Mouse (Mus musculus) embryonic facial prominence, embryonic 10.5 days (tissue): ENCODE data around the gene Pecam1. TPM values are rescaled to one million over a fixed set of nuclear protein-coding genes. Genes with fewer than 3 reads are reported as not detected.
"Not testable (repeated sequence)": the region's sequence is repeated elsewhere in the genome, so short reads cannot be mapped to it uniquely, and the experiment has no call there.

ENCODE experiments used
- DNase-seq: peaks from one replicate; pipeline ENCODE4 v3.0.0-alpha.2; 2017; ENCODE audit warnings: low spot score
- H3K27ac ChIP-seq: fragments of 300-500 bp; sonication (generic); replicated peaks from 2 replicates; pipeline ENCODE4 v1.5.1; 2016; ENCODE audit warnings: mild to moderate bottlenecking
- H3K27me3 ChIP-seq: fragments of 300-500 bp; sonication (generic); replicated peaks from 2 replicates; pipeline ENCODE4 v1.6.1; 2016; ENCODE audit warnings: low read depth, mild to moderate bottlenecking; ENCODE audit not compliant: poor library complexity, severe bottlenecking
- H3K36me3 ChIP-seq: fragments of 300-500 bp; sonication (generic); replicated peaks from 2 replicates; pipeline ENCODE4 v1.6.1; 2016; ENCODE audit warnings: mild to moderate bottlenecking, moderate library complexity
- H3K4me1 ChIP-seq: fragments of 300-500 bp; sonication (generic); 2 replicates; pipeline ENCODE4 v1.6.1; 2016
- H3K4me3 ChIP-seq: fragments of 300-500 bp; sonication (generic); 2 replicates; pipeline ENCODE4 v1.5.1; 2016; ENCODE audit warnings: mild to moderate bottlenecking, moderate library complexity
- H3K9me3 ChIP-seq: fragments of 300-500 bp; sonication (generic); 2 replicates; pipeline ENCODE4 v1.6.1; 2016; ENCODE audit warnings: mild to moderate bottlenecking
- WGBS: fragments of 180-500 bp; shearing (Covaris S2); methylation state at CpG from one replicate; pipeline ENCODE4 v1.1.7; 2016; 5-methylcytosine and 5-hydroxymethylcytosine counted together
- polyA plus RNA-seq: library from polyadenylated mRNA; unstranded; fragments of >200 nt; fragmentation: Nextera tagmentation; extraction: Ambion mirVana; gene quantifications from 2 replicates; pipeline ENCODE4 v1.2.1, GENCODE M21; 2016

Pecam1 gene
- polyA plus RNA-seq, 1 experiment from 2014 or later: 20.8 TPM

DNA sequence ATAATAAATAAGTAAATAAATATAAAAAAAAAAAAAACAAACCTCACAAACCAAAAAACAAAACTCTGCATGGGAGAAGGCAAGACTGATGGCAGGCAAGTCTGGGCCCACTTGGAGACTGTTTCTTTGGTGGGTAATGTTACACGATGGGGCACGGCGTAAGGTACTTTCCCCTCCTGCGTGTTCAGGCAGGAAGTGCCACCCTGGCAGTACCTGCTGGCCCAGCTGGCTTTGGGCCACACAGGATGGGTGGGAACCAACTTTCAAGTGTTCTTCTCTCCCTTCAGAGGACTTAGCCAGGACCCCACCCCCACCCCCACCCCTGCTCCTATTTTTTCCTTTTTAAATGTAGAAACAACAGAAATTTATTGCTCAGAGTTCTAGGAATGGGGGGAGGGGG is 85.1 kb downstream of the Pecam1 start:
- Histone ChIP-seq H3K27ac (no peak overlapping the region), H3K27me3 (no peaks in the 10 kb centered on the region), H3K36me3 (no peaks in the 10 kb centered on the region), H3K4me3 (no peak overlapping the region), H3K4me1 (peaks cover 42% of the 10 kb centered on the region), H3K9me3 (no peaks in the 10 kb centered on the region)
- 90% methylated on average over 4 of the region's 4 CpGs for WGBS
- DNase-seq: no peak

DNA sequence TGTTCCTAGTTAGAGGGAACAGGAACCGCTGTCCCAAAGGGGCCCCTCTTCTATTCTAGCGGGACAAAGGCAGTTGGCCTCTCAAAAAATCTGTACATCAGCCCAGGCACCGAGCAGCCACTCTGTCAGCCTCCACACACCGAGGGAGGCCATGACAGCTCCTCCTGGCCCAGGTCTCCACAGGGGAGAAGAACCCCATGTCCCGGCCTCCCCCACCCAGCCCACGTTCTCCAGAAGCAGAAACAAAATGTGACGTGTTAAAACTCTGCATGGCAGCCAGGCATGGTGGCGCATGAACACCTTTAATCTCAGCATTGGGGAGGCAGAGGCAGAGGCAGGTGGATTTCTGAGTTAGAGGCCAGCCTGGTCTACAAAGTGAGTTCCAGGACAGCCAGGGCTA is 85.7 kb downstream of the Pecam1 start:
- DNase-seq: no peak
- H3K27ac ChIP-seq: peak overlapping the region; percentile 69; the same call in 1 of the 2 replicates
- WGBS: 78% methylated on average over 8 of the region's 8 CpGs
- H3K9me3 ChIP-seq: no peaks in the 10 kb centered on the region
- H3K4me1 ChIP-seq: peaks cover 42% of the 10 kb centered on the region
- H3K4me3 ChIP-seq: no peak overlapping the region
- H3K27me3 ChIP-seq: no peaks in the 10 kb centered on the region
- H3K36me3 ChIP-seq: no peaks in the 10 kb centered on the region

DNA sequence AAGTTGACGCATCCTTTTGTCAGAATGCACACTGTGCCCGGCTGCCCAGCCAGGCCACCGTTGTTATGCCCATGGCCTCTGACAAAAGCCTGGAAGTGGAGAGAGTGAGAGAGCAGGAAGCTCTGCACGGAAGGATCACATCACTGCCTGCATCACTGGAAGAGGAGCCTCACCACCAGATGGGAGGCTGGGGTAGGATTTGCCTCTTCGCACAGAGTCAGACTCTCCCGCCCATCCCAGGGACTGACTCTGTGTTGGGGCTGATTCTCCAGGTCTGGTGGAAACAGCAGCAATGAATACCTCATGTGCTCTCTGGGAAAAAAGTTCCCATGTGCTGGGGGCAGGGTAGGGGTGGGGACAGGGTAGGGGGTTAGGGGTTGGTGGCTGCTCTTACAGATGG is 86.6 kb downstream of the Pecam1 start:
- DNase-seq: no peak
- H3K27ac ChIP-seq: peak overlapping the region; percentile 69

DNA sequence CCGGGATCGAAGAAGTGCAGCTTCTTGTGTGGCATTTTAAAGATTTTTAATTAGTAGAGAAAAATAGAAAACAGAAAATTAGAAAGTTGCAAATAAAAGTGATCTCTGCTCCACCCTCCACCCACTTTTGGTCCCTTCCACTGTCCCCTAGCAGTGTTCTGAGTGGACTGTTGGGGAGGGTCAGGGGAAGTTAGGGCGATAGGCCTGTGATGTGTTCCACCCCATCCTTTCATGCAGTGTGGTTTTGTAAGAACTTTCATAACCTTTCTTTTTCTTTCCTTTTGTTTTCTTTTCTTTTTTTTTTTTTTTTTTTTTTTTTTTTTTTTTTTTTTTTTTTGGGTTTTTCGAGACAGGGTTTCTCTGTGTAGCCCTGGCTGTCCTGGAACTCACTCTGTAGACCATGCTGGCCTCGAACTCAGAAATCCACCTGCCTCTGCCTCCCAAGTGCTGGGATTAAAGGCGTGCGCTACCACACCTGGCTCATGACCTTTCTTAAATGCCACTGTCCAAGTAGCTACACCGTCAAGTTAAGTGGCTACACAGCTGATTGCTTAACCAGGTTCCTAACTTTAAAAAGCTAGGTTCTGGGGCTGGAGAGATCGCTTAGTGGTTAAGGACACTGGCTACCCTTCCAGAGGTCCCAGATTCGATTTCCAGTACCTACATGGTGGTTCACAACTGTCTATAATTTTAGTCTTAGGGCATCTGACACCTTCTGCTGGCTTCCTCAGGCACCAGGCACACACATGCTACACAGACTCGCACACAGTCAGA is 87.6 kb downstream of the Pecam1 start:
- 88% methylated on average over 10 of the region's 11 CpGs for WGBS
- Histone ChIP-seq H3K27me3 (no peaks in the 10 kb centered on the region), H3K36me3 (no peaks in the 10 kb centered on the region), H3K4me1 (peaks cover 52% of the 10 kb centered on the region), H3K27ac (peak overlapping the region; percentile 69; the same call in 1 of the 2 replicates), H3K4me3 (no peak overlapping the region), H3K9me3 (no peaks in the 10 kb centered on the region)
- DNase-seq: no peak

More for the DNA sequence above, 86.6 kb downstream of the Pecam1 start:
- no peaks in the 10 kb centered on the region for H3K36me3 ChIP-seq
- H3K27me3 ChIP-seq: no peaks in the 10 kb centered on the region
- H3K4me3 ChIP-seq: no peak overlapping the region
- peaks cover 42% of the 10 kb centered on the region for H3K4me1 ChIP-seq
- 69% methylated on average over 6 of the region's 6 CpGs for WGBS
- H3K9me3 ChIP-seq: no peaks in the 10 kb centered on the region

DNA sequence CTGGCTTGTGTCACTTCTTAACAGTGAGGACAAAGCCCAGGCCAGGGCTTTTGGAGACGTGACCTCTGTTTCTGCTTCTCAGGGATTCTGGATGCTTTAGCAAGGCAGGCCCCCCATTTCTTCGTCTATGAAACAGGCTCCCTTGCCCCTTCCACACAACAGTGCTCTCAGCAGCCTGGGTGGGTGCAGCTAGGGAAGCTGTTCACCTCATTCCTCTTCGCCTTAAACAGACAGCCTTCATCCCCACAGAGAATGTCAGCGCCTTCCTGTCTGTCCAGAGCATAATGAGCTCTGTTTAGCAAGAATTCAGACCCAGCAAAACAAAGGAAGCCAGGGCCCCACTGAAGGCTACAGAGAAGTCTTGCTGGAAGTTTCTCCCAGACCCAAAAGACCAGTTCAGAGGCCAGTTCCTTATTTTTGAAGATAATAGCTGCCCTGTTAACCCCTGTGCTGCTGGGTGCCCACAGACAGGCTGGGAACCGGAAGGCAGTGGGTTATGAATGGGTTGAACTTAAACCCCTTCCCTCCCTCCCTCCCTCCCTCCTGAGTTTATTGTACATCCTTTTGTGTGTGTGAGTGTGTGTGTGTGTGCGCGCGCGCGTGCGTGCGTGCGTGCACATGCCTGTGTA is 89.9 kb downstream of the Pecam1 start:
- DNase-seq: peak; percentile 50

DNA sequence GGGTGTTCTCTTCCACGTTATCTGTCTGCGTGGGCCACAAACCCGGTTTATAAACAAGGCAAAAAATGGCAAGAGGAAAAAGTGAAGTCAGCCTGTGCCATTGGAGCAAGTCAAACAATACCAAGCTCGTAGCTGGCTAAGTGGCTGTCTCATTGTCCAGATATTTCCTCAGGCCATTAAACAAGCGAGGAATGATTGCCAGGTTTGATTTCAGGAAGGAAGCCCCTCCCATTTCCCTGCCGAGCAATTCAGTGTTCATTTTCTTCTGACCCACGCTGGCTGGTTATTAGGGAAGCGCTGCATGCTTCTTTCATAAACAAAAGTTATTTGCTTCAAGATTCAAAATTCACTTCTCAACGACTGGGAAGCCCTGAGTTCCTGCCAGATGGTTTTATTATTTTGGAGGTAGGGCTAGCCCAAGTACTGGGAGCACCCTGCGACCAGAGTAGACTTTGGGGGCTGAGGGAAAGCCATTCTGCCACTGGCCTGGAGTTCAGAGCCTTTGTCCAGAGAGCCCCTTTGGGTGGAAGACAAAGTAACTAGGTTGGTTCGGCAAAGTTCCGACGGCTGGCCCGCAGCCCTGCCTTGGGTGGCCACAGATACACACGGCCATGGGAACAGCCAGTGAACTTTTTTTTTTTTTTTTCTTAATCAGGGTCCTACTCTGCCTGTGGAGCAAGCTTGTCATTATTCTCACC is 90.7 kb downstream of the Pecam1 start:
- Histone ChIP-seq H3K9me3 (no peaks in the 10 kb centered on the region), H3K4me3 (no peak overlapping the region), H3K27me3 (no peaks in the 10 kb centered on the region), H3K27ac (peak overlapping the region; percentile 88), H3K36me3 (no peaks in the 10 kb centered on the region), H3K4me1 (peaks cover 57% of the 10 kb centered on the region)
- WGBS: 42% methylated on average over 15 of the region's 15 CpGs
- DNase-seq: no peak

More for the DNA sequence above, 89.9 kb downstream of the Pecam1 start:
- Histone ChIP-seq H3K27me3 (no peaks in the 10 kb centered on the region), H3K9me3 (no peaks in the 10 kb centered on the region), H3K27ac (peak overlapping the region; percentile 88), H3K4me3 (peak overlapping the region; percentile 25; the same call in 1 of the 2 replicates), H3K4me1 (peaks cover 57% of the 10 kb centered on the region), H3K36me3 (no peaks in the 10 kb centered on the region)
- 57% methylated on average over 13 of the region's 13 CpGs for WGBS

DNA sequence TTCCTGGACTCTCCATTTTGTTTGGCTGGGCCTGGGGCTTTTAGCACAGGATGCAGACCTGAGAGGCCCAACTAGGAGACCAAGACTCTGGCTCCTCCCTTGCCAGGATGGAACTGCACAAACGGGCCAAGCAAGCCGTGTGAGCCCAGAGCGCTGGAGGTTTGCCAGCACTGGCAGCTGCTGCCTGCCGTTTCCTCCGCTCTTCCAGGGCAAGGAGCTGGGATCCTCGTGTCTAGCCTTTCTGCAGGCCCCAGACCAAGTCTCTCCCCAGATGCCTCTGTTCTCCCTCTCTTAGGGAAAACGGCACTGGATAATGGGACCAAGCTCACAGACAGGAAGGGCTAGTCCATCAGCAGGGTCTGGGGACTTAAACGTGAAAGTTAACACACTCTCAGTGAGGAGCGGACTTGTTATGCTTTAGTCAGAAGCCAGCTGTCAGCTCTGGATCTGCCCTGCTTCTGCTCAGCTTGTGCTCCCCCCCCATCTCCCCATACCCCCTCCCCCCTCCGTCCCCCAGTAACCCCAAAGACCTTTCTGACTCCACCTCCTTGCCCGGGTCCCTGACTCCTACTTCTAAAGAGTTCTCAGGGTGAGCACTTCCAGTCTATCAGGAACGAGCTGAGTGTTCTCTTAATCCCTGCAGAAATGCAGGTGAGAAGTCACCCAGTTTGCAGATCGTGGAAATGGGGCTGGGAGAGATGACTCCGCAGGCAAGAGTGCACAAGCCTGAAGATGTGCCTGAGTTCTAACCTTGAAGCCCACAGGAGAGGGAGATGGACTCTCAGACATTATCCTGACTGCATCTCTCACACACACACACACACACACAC is 92.2 kb downstream of the Pecam1 start:
- H3K4me1 ChIP-seq: peaks cover 42% of the 10 kb centered on the region
- H3K36me3 ChIP-seq: no peaks in the 10 kb centered on the region
- H3K9me3 ChIP-seq: no peaks in the 10 kb centered on the region
- WGBS: 25% methylated on average over 14 of the region's 14 CpGs
- H3K27me3 ChIP-seq: no peaks in the 10 kb centered on the region
- 0 out of 2 replicates have a peak overlapping the region, but pooled peaks have one; percentile 11 for H3K4me3 ChIP-seq
- peak overlapping the region; percentile 84 for H3K27ac ChIP-seq
- DNase-seq: peak; percentile 49

DNA sequence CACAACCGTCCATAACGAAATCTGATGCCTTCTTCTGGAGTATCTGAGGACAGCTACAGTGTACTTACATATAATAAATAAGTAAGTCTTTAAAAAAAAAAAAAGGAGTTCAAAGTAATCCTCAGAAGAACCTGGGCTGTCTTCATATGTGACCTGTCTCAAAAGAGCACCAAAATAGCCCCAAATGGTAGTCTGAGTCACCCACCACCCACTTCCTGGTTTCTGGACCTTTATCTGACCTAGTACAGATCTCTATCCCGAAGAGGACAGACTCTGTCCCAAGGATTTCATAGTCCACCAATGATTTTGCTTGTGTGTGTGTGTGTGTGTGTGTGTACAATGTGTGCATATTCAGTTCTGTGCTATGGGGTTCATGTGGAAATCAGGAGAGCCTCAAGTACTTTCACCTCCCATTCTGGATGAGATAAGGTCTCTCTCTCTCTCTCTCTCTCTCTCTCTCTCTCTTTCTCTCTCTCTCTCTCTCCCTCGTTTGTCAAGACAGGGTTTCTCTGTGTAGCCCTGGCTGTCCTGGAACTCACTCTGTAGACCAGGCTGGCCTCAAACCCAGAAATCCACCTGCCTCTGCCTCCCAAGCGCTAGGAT is 93.4 kb downstream of the Pecam1 start:
- Histone ChIP-seq H3K27ac (peak overlapping the region; percentile 84; the same call in 1 of the 2 replicates), H3K4me1 (peaks cover 41% of the 10 kb centered on the region)
- not testable (repeated sequence) for H3K27me3 ChIP-seq, H3K4me3 ChIP-seq, H3K9me3 ChIP-seq, DNase-seq, H3K36me3 ChIP-seq
- 86% methylated on average over 5 of the region's 5 CpGs for WGBS

DNA sequence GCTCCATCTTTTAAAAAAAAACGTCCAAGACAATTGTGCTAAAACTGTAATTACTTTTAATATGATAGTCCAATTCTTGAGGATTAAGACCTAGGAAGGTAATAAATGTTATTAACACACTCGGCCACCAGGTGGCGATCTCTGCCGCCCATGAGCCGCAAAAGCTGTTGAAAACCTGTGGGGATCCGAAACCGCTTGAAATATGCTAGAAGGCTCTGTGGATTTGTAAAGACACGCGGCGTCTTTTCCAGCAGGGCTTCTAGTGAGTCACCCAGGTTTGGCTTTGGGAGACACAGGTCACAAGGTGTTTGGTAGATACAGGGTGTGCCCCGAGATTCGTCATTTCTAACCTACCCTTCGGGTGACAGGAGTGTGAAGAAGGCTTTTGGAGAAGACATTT is 102.1 kb downstream of the Pecam1 start:
- Histone ChIP-seq H3K4me1 (no peaks in the 10 kb centered on the region), H3K4me3 (no peak overlapping the region), H3K9me3 (no peaks in the 10 kb centered on the region), H3K27ac (no peak overlapping the region), H3K36me3 (no peaks in the 10 kb centered on the region), H3K27me3 (0 out of 2 replicates have a peak, but pooled peaks cover 3% of the 10 kb centered on the region)
- DNase-seq: peak; percentile 76
- WGBS: 28% methylated on average over 13 of the region's 13 CpGs

DNA sequence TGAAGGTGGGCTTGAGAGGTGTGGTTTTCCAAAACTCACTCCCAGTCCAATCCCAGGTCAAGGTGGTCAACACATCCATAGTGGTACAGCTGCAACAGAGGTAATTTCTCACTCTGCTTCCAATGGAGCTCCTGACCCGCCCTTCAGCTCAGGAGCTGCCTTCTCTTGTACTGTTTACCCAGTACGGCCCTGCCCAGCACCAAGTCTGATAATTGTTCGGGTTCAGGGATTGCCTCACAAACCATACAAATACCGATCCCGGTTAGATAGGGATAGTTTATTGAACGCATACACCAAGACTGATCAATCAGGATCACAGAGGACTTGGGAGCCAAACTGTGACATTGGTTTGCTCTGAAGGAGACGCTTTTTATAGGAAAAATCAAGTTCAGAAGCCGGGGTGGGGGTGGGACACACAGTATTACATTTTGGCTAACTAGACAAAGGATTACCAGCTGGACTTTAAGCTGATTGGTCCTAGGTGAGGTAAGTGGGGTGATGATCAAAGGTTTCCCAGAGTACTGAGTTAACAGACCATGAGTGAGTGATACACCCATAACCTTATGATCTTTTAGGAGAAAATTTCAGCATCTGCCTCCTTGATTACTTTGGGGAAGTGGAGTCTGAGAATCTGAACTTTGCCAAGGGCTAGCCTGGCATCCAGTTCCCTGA is 107.3 kb downstream of the Pecam1 start:
- no peak overlapping the region for H3K27ac ChIP-seq
- H3K4me1 ChIP-seq: peaks cover 30% of the 10 kb centered on the region
- peaks cover 19% of the 10 kb centered on the region for H3K27me3 ChIP-seq
- no peaks in the 10 kb centered on the region for H3K9me3 ChIP-seq
- H3K36me3 ChIP-seq: no peaks in the 10 kb centered on the region
- H3K4me3 ChIP-seq: no peak overlapping the region
- WGBS: 80% methylated on average over 8 of the region's 8 CpGs
- no peak for DNase-seq

DNA sequence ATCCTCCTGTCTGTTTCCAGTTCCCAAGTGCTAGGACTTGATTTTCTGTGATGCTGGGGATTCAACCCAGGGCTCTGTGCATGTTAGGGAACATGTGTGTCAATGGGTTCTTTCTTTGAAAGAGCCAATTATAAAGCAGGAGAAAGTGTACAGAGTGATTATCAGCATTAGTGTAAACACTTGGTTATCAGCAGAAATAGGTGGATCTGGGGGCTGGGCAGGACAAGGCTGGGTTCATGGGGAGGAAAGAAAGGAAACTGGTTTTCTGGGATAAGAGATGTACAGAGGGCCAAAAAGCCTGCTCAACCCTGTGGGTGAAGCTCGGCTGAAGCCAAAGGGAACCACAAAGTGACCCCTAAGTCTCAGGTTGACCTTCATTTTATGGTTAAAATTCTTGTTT is 108.8 kb downstream of the Pecam1 start:
- H3K9me3 ChIP-seq: no peaks in the 10 kb centered on the region
- DNase-seq: no peak
- H3K36me3 ChIP-seq: no peaks in the 10 kb centered on the region
- peaks cover 42% of the 10 kb centered on the region for H3K4me1 ChIP-seq
- H3K27ac ChIP-seq: no peak overlapping the region
- H3K27me3 ChIP-seq: peaks cover 19% of the 10 kb centered on the region
- 56% methylated on average over 1 of the region's 1 CpGs for WGBS
- H3K4me3 ChIP-seq: no peak overlapping the region
